Mouse (Mus musculus): Measurements from ENCODE around the gene Olfr1136. TPM values are rescaled to one million over a fixed set of nuclear protein-coding genes. Genes with fewer than 3 reads are reported as not detected.

Olfr1136 gene
- polyA plus RNA-seq (2015; fragmentation: Nextera tagmentation; extraction: Ambion mirVana), result not detected in 2 replicates

DNA sequence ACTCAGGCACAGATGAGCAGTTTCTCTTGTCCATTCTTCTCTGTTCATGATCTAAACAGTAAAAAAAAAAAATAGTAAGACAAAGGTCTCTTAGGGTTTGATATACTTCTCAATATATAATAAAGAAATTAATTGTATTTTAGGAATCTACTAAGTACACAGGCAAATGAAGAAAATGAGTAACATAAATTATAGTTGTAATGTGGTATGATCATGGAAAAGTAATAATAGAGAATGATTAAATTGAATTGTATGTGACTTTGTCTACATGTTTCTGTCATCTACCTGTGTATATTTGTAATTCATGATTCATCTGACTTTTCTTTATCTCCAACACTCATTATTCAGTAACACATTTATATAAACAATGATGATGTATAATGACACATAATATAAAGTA lies at the start of gene Olfr1136:
Olfr1136 (minus strand) TSS at position 101 of the 400 bp plus-strand sequence.
- Histone ChIP-seq H3K27ac (no peak within 1 kb of the TSS), H3K4me2 (no peak within 1 kb of the TSS), H3K4me1 (no peaks in the 10 kb centered on the region), H3K36me3 (no peaks in the 10 kb centered on the region), H3K27me3 (no peaks in the 10 kb centered on the region), H3K4me3 (no peak within 1 kb of the TSS), H3K9ac (no peak within 1 kb of the TSS), H3K9me3 (no peaks in the 10 kb centered on the region)
- no peak for ATAC-seq (ENCODE audit: insufficient number of reproducible peaks, insufficient read depth, low FRiP score, low TSS enrichment, low read depth)

DNA sequence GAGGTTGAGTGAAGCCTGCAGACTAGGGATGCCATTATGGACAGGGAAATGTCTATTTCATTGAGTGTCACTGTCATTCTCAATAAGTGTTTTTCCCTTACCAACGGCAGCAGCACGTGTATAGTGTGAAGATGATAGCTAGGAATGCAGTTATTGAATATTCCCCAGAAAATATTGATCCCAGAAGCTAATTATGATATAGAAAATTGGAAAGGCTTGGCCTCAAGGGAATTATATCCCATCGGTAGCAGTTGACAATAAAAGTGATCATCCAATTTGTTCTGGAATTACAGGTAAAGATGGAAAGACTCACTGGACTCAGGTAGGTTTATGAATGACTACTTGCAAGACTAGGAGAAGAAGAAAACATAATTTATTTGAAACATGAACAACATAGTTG lies 49.7 kb upstream of the Olfr1136 start, which contains the start of gene Olfr1140:
Olfr1140 (plus strand) TSS at position 301 of the 400 bp plus-strand sequence.
- ATAC-seq (ENCODE audit: insufficient number of reproducible peaks, insufficient read depth, low FRiP score, low TSS enrichment, low read depth), result no peak
- Histone ChIP-seq H3K4me2 (no peak within 1 kb of the TSS), H3K27me3 (no peaks in the 10 kb centered on the region), H3K4me3 (no peak within 1 kb of the TSS), H3K9me3 (no peaks in the 10 kb centered on the region), H3K36me3 (no peaks in the 10 kb centered on the region), H3K9ac (no peak within 1 kb of the TSS), H3K4me1 (no peaks in the 10 kb centered on the region), H3K27ac (no peak within 1 kb of the TSS)
- WGBS, result 78% methylated on average over 3 of the region's 3 CpGs

DNA sequence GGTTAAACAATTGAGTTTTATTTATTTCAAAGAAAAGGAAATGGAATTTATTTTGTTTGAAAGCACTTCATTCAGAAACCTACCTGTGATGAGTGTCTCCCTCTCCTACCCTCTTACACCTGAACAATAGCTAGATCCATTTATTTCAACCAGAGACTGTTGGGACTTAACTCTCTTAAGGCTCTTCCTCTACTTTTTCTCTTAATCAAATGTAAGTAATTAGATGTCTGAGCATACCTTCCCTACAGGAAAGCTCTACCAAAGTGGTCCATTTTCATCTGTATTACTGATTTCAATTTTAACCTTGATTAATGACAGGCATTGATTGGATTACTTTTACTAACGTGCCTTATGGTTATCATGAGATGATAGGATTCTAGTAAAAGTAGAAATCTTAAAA lies 46.1 kb upstream of the Olfr1136 start, which contains the start of gene Olfr1138:
Olfr1138 (minus strand) TSS at position 101 of the 400 bp plus-strand sequence.
- Histone ChIP-seq H3K9me3 (no peaks in the 10 kb centered on the region), H3K4me2 (no peak within 1 kb of the TSS), H3K27me3 (no peaks in the 10 kb centered on the region), H3K4me1 (no peaks in the 10 kb centered on the region), H3K36me3 (no peaks in the 10 kb centered on the region), H3K27ac (no peak within 1 kb of the TSS), H3K4me3 (no peak within 1 kb of the TSS), H3K9ac (no peak within 1 kb of the TSS)
- no peak for ATAC-seq (ENCODE audit: insufficient number of reproducible peaks, insufficient read depth, low FRiP score, low TSS enrichment, low read depth)
- 76% methylated on average over 1 of the region's 1 CpGs for WGBS

DNA sequence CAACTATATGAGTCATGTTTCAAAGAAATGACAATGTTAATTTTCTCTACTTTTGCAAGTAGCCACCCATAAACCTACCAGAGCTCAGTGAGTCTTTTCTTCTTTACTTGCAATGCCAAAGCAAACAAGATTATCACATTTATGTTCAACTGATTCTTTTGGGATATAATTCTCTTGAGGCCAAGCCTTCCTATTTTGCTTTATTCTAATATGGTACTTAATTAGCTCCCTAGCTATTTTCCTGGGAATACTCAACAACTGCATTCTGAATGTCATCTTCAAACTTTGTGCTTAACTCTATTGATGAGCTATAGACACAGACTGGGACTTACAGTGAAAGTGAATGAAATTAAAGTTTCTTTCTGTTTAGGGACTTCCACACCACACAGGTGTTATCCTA lies 19.3 kb upstream of the Olfr1136 start, which contains the start of gene Olfr1137:
Olfr1137 (minus strand) TSS at position 101 of the 400 bp plus-strand sequence.
- ATAC-seq (ENCODE audit: insufficient number of reproducible peaks, insufficient read depth, low FRiP score, low TSS enrichment, low read depth), result no peak
- H3K27ac ChIP-seq, result no peak within 1 kb of the TSS
- H3K9me3 ChIP-seq, result no peaks in the 10 kb centered on the region
- no peak within 1 kb of the TSS for H3K9ac ChIP-seq
- no peaks in the 10 kb centered on the region for H3K27me3 ChIP-seq
- H3K4me3 ChIP-seq, result no peak within 1 kb of the TSS
- no peak within 1 kb of the TSS for H3K4me2 ChIP-seq
- H3K36me3 ChIP-seq, result no peaks in the 10 kb centered on the region
- no peaks in the 10 kb centered on the region for H3K4me1 ChIP-seq

DNA sequence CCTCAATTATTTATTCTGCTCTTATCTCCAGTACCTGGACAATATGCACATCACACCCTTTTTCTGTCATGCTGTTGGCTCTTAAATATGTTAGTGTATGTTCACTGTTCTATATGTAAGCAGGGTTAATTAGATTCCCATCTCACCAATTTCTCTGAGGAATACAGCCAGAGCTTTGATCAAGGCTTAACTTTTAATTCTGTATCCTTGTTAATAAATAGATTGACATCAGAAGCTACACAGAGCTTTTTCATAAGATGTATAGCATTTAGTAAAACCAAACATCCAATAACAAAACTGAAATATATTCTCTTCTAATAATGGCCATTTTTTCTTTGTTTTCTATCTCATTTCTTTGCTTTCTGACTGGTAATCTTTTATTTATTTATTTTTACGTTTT lies 20.2 kb downstream of the Olfr1136 start, which contains the start of gene Olfr1135:
Olfr1135 (minus strand) TSS at position 101 of the 400 bp plus-strand sequence.
- H3K4me2 ChIP-seq, result no peak within 1 kb of the TSS
- WGBS, result 24% methylated on average over 1 of the region's 1 CpGs
- no peak for ATAC-seq (ENCODE audit: insufficient number of reproducible peaks, insufficient read depth, low FRiP score, low TSS enrichment, low read depth)
- H3K9me3 ChIP-seq, result no peaks in the 10 kb centered on the region
- no peaks in the 10 kb centered on the region for H3K4me1 ChIP-seq
- H3K27me3 ChIP-seq, result no peaks in the 10 kb centered on the region
- H3K27ac ChIP-seq, result no peak within 1 kb of the TSS
- no peak within 1 kb of the TSS for H3K4me3 ChIP-seq
- H3K36me3 ChIP-seq, result no peaks in the 10 kb centered on the region
- H3K9ac ChIP-seq, result no peak within 1 kb of the TSS

DNA sequence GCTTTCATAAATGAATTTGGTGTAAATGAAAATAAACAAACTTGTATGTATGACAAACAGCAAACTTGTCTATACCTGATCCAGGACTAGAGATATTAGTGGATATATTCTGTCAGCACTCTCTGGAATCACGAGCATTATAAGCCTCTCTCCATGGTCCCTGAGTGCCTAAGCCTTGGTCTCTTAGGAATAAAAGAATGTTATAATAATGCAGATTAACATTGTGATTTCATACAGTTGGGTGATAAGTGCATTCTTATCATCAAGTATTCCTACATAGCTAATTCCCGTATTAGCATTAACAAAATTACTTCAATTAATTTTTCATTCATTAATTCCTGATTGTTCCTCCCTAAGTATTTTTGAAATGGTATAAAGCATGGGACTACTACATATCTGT lies 35.4 kb downstream of the Olfr1136 start, which contains the start of gene Olfr1134:
Olfr1134 (minus strand) TSS at position 101 of the 400 bp plus-strand sequence.
- no peak for ATAC-seq (ENCODE audit: insufficient number of reproducible peaks, insufficient read depth, low FRiP score, low TSS enrichment, low read depth)
- H3K4me1 ChIP-seq, result no peaks in the 10 kb centered on the region
- WGBS, result 79% methylated on average over 2 of the region's 2 CpGs

DNA sequence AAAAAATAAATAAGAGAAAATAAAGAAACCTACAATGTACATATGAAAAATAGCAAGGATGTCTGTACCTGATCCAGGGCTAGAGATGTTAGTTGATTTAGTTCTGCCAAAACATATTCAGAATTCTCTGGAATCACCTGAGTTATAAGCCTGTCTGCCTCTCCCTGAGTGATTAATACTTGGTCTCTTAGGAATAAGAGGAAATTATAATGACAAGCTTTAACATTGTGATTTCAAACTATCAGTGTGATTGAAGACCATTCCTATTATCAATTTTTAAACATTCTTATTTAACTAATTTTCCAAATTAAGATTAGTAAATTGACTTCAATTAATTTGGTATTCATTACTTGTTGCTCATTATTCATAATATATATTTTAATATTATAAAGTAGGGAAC lies 46.5 kb downstream of the Olfr1136 start, which contains the start of gene Olfr1133:
Olfr1133 (minus strand) TSS at position 101 of the 400 bp plus-strand sequence.
- Histone ChIP-seq H3K27me3 (no peaks in the 10 kb centered on the region), H3K9ac (no peak within 1 kb of the TSS), H3K9me3 (no peaks in the 10 kb centered on the region), H3K4me3 (no peak within 1 kb of the TSS), H3K27ac (no peak within 1 kb of the TSS), H3K4me1 (no peaks in the 10 kb centered on the region), H3K36me3 (no peaks in the 10 kb centered on the region), H3K4me2 (no peak within 1 kb of the TSS)
- no peak for ATAC-seq (ENCODE audit: insufficient number of reproducible peaks, insufficient read depth, low FRiP score, low TSS enrichment, low read depth)

More for the DNA sequence above, 35.4 kb downstream of the Olfr1136 start, which contains the start of gene Olfr1134:
- Histone ChIP-seq H3K4me3 (no peak within 1 kb of the TSS), H3K27me3 (no peaks in the 10 kb centered on the region), H3K9ac (no peak within 1 kb of the TSS), H3K4me2 (no peak within 1 kb of the TSS), H3K36me3 (no peaks in the 10 kb centered on the region), H3K9me3 (no peaks in the 10 kb centered on the region), H3K27ac (no peak within 1 kb of the TSS)

Other genes with a start within 250 kb of the Olfr1136 start
- not detected in 2 replicates for gene Olfr1126, start 240.0 kb downstream of the Olfr1136 start, polyA plus RNA-seq (2015; fragmentation: Nextera tagmentation; extraction: Ambion mirVana)
- not detected in 2 replicates for gene Pramel7, start 196.9 kb downstream of the Olfr1136 start, polyA plus RNA-seq (2015; fragmentation: Nextera tagmentation; extraction: Ambion mirVana)
- not detected in 2 replicates for gene Pramel6, start 187.4 kb downstream of the Olfr1136 start, polyA plus RNA-seq (2015; fragmentation: Nextera tagmentation; extraction: Ambion mirVana)
- gene Olfr153, start 162.2 kb downstream of the Olfr1136 start, polyA plus RNA-seq (2015; fragmentation: Nextera tagmentation; extraction: Ambion mirVana), result not detected in 2 replicates
- gene Olfr1128, start 148.4 kb downstream of the Olfr1136 start, polyA plus RNA-seq (2015; fragmentation: Nextera tagmentation; extraction: Ambion mirVana), result not detected in 2 replicates
- gene Olfr1129, start 120.0 kb downstream of the Olfr1136 start, polyA plus RNA-seq (2015; fragmentation: Nextera tagmentation; extraction: Ambion mirVana), result not detected in 2 replicates
- not detected in 2 replicates for gene Olfr1130, start 87.7 kb downstream of the Olfr1136 start, polyA plus RNA-seq (2015; fragmentation: Nextera tagmentation; extraction: Ambion mirVana)
- not detected in 2 replicates for gene Olfr1131, start 66.8 kb downstream of the Olfr1136 start, polyA plus RNA-seq (2015; fragmentation: Nextera tagmentation; extraction: Ambion mirVana)
- not detected in 2 replicates for gene Olfr1132, start 56.4 kb downstream of the Olfr1136 start, polyA plus RNA-seq (2015; fragmentation: Nextera tagmentation; extraction: Ambion mirVana)
- not detected in 2 replicates for gene Olfr1133, start 46.6 kb downstream of the Olfr1136 start, polyA plus RNA-seq (2015; fragmentation: Nextera tagmentation; extraction: Ambion mirVana)
- gene Olfr1134, start 35.5 kb downstream of the Olfr1136 start, polyA plus RNA-seq (2015; fragmentation: Nextera tagmentation; extraction: Ambion mirVana), result not detected in 2 replicates
- gene Olfr1135, start 20.3 kb downstream of the Olfr1136 start, polyA plus RNA-seq (2015; fragmentation: Nextera tagmentation; extraction: Ambion mirVana), result not detected in 2 replicates
- gene Olfr1137, start 19.2 kb upstream of the Olfr1136 start, polyA plus RNA-seq (2015; fragmentation: Nextera tagmentation; extraction: Ambion mirVana), result 0.29 TPM in 1 of 2 replicates, not detected in the other
- gene Olfr1138, start 46.0 kb upstream of the Olfr1136 start, polyA plus RNA-seq (2015; fragmentation: Nextera tagmentation; extraction: Ambion mirVana), result not detected in 2 replicates
- not detected in 2 replicates for gene Olfr1140, start 49.8 kb upstream of the Olfr1136 start, polyA plus RNA-seq (2015; fragmentation: Nextera tagmentation; extraction: Ambion mirVana)
- not detected in 2 replicates for gene Olfr1141, start 60.0 kb upstream of the Olfr1136 start, polyA plus RNA-seq (2015; fragmentation: Nextera tagmentation; extraction: Ambion mirVana)
- not detected in 2 replicates for gene Olfr152, start 85.5 kb upstream of the Olfr1136 start, polyA plus RNA-seq (2015; fragmentation: Nextera tagmentation; extraction: Ambion mirVana)
- not detected in 2 replicates for gene Olfr1143, start 106.6 kb upstream of the Olfr1136 start, polyA plus RNA-seq (2015; fragmentation: Nextera tagmentation; extraction: Ambion mirVana)
- gene Olfr1145, start 115.9 kb upstream of the Olfr1136 start, polyA plus RNA-seq (2015; fragmentation: Nextera tagmentation; extraction: Ambion mirVana), result not detected in 2 replicates
- gene Olfr1148, start 136.6 kb upstream of the Olfr1136 start, polyA plus RNA-seq (2015; fragmentation: Nextera tagmentation; extraction: Ambion mirVana), result not detected in 2 replicates
- not detected in 2 replicates for gene Olfr1150-ps1, start 150.0 kb upstream of the Olfr1136 start, polyA plus RNA-seq (2015; fragmentation: Nextera tagmentation; extraction: Ambion mirVana)
- gene Olfr1151, start 161.9 kb upstream of the Olfr1136 start, polyA plus RNA-seq (2015; fragmentation: Nextera tagmentation; extraction: Ambion mirVana), result not detected in 2 replicates
- gene Olfr1152, start 172.5 kb upstream of the Olfr1136 start, polyA plus RNA-seq (2015; fragmentation: Nextera tagmentation; extraction: Ambion mirVana), result not detected in 2 replicates
- gene Olfr1153, start 201.0 kb upstream of the Olfr1136 start, polyA plus RNA-seq (2015; fragmentation: Nextera tagmentation; extraction: Ambion mirVana), result not detected in 2 replicates
- gene Olfr1154, start 211.2 kb upstream of the Olfr1136 start, polyA plus RNA-seq (2015; fragmentation: Nextera tagmentation; extraction: Ambion mirVana), result not detected in 2 replicates